Mouse (Mus musculus) neural tube, embryonic 14.5 days (tissue): Measurements from ENCODE around the gene Cyp39a1. TPM values are rescaled to one million over a fixed set of nuclear protein-coding genes. Genes with fewer than 3 reads are reported as not detected.

Source experiments
- ATAC-seq: fragments of 200-750 bp; cut with Nextera tagmentation; 2 replicates; pipeline ENCODE4 v1.8.0; 2017; ENCODE audit warnings: low read depth, mild to moderate bottlenecking, moderate TSS enrichment, moderate library complexity
- H3K27ac ChIP-seq: fragments of 300-500 bp; sonication (generic); 2 replicates; pipeline ENCODE4 v1.5.1; 2014; ENCODE audit warnings: low read depth, mild to moderate bottlenecking, control low read depth, low read length, moderate library complexity, mixed read lengths
- H3K27me3 ChIP-seq: fragments of 300-500 bp; sonication (generic); 2 replicates; pipeline ENCODE4 v1.6.1; 2014; ENCODE audit warnings: low read length; ENCODE audit not compliant: control insufficient read depth, insufficient read depth
- H3K36me3 ChIP-seq: fragments of 300-500 bp; sonication (generic); 2 replicates; pipeline ENCODE4 v1.6.1; 2014; ENCODE audit warnings: low read length, mixed read lengths; ENCODE audit not compliant: control insufficient read depth, insufficient read depth
- H3K4me1 ChIP-seq: fragments of 300-500 bp; sonication (generic); 2 replicates; pipeline ENCODE4 v1.6.1; 2014; ENCODE audit warnings: low read length; ENCODE audit not compliant: control insufficient read depth, insufficient read depth
- H3K4me2 ChIP-seq: fragments of 300-500 bp; sonication (generic); 2 replicates; pipeline ENCODE4 v1.6.1; 2014; ENCODE audit warnings: mild to moderate bottlenecking, low read depth, low read length, control low read depth
- H3K4me3 ChIP-seq: fragments of 300-500 bp; sonication (generic); 2 replicates; pipeline ENCODE4 v1.5.1; 2014; ENCODE audit warnings: low read depth, low read length, control low read depth, mixed read lengths
- H3K9ac ChIP-seq: fragments of 300-500 bp; sonication (generic); replicated peaks from 2 replicates; pipeline ENCODE4 v1.6.1; 2014; ENCODE audit warnings: low read depth, mild to moderate bottlenecking, control low read depth, low read length, mixed read lengths
- H3K9me3 ChIP-seq: fragments of 300-500 bp; sonication (generic); 2 replicates; pipeline ENCODE4 v1.6.1; 2016; ENCODE audit warnings: low read length; ENCODE audit not compliant: control insufficient read depth
- WGBS: fragments of 180-500 bp; shearing (Covaris S2); extraction: QIAGEN DNeasy Blood & Tissue Kit; methylation state at CpG from one replicate; pipeline ENCODE4 v1.1.7; 2014; 5-methylcytosine and 5-hydroxymethylcytosine counted together
- polyA plus RNA-seq: library from polyadenylated mRNA; unstranded; fragments of >200 nt; fragmentation: Nextera tagmentation; extraction: Ambion mirVana; gene quantifications from 2 replicates; pipeline ENCODE4 v1.2.1, GENCODE M21; 2014

Gene Cyp39a1
- polyA plus RNA-seq, 1 experiment from 2014 or later = 4.3 TPM

DNA sequence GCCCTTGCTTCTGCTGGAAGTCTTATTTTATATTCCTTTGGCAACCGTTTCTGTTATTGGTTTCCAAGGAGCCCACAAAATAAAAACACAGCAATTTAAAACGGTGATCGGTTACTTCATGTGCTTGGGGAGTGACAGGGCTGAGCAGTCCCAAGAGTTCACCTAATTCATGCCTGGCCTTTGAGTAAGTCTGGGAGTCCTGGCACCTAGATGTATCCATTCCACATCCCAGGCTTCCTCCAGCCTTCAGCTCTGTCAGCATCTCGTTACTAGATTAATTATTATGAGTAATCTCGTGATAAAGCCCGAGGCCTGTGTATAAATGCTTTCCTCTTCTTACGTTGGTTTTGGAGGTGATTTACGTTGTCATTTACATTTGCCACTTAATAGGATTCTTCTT lies 64.1 kb downstream of the Cyp39a1 start:
- Histone ChIP-seq H3K9me3 (no peaks in the 10 kb centered on the region), H3K4me1 (no peaks in the 10 kb centered on the region), H3K27me3 (no peaks in the 10 kb centered on the region), H3K4me3 (no peak overlapping the region), H3K9ac (no peak overlapping the region), H3K36me3 (no peaks in the 10 kb centered on the region), H3K4me2 (no peak overlapping the region), H3K27ac (no peak overlapping the region)
- ATAC-seq = no peak
- 68% methylated on average over 8 of the region's 8 CpGs for WGBS

DNA sequence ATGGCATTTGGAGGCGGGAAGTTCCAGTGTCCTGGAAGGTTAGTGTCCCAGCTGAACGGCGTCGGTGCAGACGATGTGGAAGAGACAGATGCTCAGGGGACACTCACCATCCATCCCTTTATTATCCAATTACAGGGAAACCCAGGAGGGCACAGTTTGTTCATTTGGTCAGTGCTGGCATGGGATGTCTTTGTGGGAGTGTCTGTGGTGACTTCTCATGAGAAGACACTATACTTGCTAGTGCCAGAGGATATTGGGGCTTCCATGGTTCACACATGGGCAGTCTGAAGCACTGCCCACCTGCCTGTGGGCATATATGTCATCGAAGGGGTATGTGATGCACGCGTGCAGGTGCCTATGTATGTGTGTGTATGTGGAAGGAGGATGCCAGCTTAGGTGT lies 64.8 kb downstream of the Cyp39a1 start:
- H3K9me3 ChIP-seq = no peaks in the 10 kb centered on the region
- ATAC-seq = no peak
- no peaks in the 10 kb centered on the region for H3K27me3 ChIP-seq
- 93% methylated on average over 8 of the region's 8 CpGs for WGBS
- H3K9ac ChIP-seq = no peak overlapping the region
- no peaks in the 10 kb centered on the region for H3K36me3 ChIP-seq
- no peaks in the 10 kb centered on the region for H3K4me1 ChIP-seq
- no peak overlapping the region for H3K4me3 ChIP-seq
- no peak overlapping the region for H3K27ac ChIP-seq
- no peak overlapping the region for H3K4me2 ChIP-seq

DNA sequence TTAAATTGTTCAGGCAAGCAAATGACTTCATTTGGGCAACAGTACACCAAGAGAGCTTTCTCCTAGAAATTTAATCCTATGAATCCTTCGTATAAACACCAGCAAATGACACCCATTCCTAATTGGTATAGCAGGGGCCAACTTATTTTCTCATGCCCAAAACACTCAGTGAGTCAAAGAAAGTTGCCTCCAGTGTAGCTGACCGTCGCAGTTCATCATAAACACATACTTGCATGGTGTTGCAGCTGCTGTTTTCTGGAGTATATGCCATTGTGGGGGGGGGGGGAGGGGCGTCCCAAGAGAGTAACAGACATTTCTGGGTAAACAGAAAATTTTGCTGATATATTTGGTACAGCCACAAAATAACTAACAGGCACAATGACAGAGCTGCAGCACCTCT lies 67.0 kb downstream of the Cyp39a1 start:
- Histone ChIP-seq H3K27me3 (no peaks in the 10 kb centered on the region), H3K36me3 (no peaks in the 10 kb centered on the region), H3K27ac (no peak overlapping the region), H3K9me3 (no peaks in the 10 kb centered on the region), H3K4me3 (no peak overlapping the region), H3K9ac (no peak overlapping the region), H3K4me2 (no peak overlapping the region), H3K4me1 (no peaks in the 10 kb centered on the region)
- WGBS = 87% methylated on average over 4 of the region's 4 CpGs
- ATAC-seq = no peak

DNA sequence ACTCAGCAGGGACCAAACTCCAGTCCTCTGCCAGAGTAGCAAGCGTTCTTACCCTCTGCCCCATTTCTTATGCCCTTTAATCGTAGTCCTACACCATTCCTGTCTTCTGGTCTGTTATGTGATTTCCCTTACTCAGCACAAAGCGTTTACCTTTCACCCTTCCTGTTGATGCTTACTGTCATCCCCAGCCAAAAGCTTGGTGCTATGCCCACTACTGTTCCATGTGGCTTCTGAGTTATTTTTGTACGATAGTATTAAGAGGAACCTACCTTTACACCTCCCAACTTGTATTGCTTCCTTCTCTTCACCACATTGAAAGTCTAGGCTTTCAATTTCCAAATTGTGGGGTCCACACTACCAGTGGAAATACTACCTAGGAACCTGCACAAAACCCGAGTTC lies 76.7 kb downstream of the Cyp39a1 start:
- H3K36me3 ChIP-seq = no peaks in the 10 kb centered on the region
- H3K9ac ChIP-seq = no peak overlapping the region
- 91% methylated on average over 5 of the region's 5 CpGs for WGBS
- no peak overlapping the region for H3K27ac ChIP-seq
- no peaks in the 10 kb centered on the region; the same call in 1 of the 2 replicates for H3K9me3 ChIP-seq
- no peak overlapping the region for H3K4me3 ChIP-seq
- no peak for ATAC-seq
- H3K4me2 ChIP-seq = no peak overlapping the region
- no peaks in the 10 kb centered on the region for H3K4me1 ChIP-seq
- H3K27me3 ChIP-seq = no peaks in the 10 kb centered on the region

DNA sequence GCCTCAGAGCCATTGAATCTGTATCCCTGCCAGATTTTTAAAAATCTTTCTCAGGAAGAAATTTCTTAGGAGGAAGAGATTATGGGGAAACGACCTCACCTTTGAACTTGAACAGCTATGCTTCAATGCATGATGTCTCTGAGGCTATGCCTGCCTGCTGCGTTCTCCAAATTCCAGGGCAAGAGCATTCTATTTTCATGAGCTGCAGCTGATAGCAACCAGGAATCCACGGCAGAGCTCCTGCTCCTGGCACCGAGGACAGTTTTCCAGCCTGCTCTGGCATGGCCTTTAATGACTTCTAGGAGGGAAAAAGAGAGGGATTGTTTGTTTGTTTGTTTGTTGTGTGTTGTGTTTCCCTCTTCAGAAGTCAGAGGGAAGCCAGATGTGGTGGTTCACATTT lies 77.2 kb downstream of the Cyp39a1 start:
- Histone ChIP-seq H3K9me3 (no peaks in the 10 kb centered on the region; the same call in 1 of the 2 replicates), H3K27me3 (no peaks in the 10 kb centered on the region), H3K36me3 (no peaks in the 10 kb centered on the region), H3K4me1 (no peaks in the 10 kb centered on the region), H3K4me2 (no peak overlapping the region), H3K4me3 (no peak overlapping the region), H3K27ac (no peak overlapping the region), H3K9ac (no peak overlapping the region)
- no peak for ATAC-seq
- WGBS = 74% methylated on average over 4 of the region's 4 CpGs

DNA sequence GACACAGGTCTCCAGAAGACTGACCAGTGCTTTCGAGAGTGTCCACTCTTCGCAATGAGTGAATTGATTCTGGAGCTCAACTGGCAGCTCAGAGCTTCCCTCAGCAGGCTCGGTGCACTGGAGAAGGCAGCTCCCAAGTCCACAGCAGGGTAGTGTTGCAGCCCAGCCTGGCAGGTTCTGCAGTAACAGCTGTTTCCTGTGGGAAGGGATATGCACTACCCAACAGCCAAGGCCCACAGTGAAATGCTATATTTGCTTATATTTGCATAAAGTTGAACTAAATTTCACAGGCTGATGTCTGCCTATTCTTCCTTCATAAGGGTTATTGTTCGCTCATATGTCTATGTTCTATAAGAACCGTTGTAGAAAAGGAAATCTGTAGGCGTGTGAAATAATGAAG lies 83.9 kb downstream of the Cyp39a1 start:
- H3K36me3 ChIP-seq = no peaks in the 10 kb centered on the region
- H3K27me3 ChIP-seq = no peaks in the 10 kb centered on the region
- H3K4me3 ChIP-seq = no peak overlapping the region
- ATAC-seq = no peak
- no peaks in the 10 kb centered on the region for H3K9me3 ChIP-seq
- H3K4me2 ChIP-seq = no peak overlapping the region
- H3K27ac ChIP-seq = no peak overlapping the region
- H3K4me1 ChIP-seq = no peaks in the 10 kb centered on the region
- WGBS = 93% methylated on average over 6 of the region's 6 CpGs
- H3K9ac ChIP-seq = no peak overlapping the region

DNA sequence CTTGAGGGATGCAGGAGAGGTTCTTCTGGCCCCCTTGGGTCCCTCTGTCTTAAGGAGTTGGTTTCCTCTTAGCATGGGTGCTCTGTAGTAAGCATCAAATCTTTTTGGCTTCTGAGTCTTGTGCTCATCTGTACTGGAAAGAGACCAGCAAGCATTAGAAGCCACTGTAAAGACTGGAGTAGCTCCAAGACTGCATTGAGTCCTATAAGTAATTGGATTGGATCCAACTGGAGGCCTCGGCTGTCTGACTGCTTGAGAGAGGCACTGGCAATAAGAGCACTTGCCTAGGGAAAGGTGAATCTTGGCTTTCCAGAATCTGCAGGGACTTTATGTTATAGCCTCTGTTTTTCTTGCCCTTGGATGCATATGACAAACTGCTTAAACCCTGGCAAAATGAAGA lies 85.6 kb downstream of the Cyp39a1 start:
- H3K9ac ChIP-seq = no peak overlapping the region
- H3K36me3 ChIP-seq = no peaks in the 10 kb centered on the region
- no peaks in the 10 kb centered on the region for H3K27me3 ChIP-seq
- WGBS = 63% methylated on average over 1 of the region's 1 CpGs
- H3K9me3 ChIP-seq = no peaks in the 10 kb centered on the region
- H3K4me1 ChIP-seq = no peaks in the 10 kb centered on the region
- no peak for ATAC-seq
- H3K4me3 ChIP-seq = no peak overlapping the region
- H3K4me2 ChIP-seq = no peak overlapping the region
- no peak overlapping the region for H3K27ac ChIP-seq

DNA sequence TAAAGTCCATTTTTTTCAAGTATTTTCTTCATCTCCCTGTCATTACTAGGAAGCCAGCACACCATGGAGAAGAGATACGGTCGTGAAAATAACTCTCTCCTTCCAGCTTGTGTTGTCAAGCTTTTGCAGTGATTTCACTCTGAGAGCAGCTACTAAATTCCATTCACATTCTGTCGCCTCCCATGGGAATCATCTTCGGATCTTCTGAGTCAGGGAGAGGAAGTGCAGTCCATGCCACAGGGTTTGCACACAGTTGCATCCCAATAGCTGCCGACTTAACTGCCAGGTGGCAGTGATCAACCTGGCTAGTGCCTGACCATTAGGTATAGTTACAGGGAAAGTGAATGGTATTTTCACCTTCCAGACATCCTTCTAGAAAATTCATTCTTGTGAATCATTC lies 87.5 kb downstream of the Cyp39a1 start:
- no peaks in the 10 kb centered on the region for H3K36me3 ChIP-seq
- no peak overlapping the region for H3K27ac ChIP-seq
- 71% methylated on average over 5 of the region's 5 CpGs for WGBS
- H3K9ac ChIP-seq = no peak overlapping the region
- H3K4me1 ChIP-seq = no peaks in the 10 kb centered on the region
- no peaks in the 10 kb centered on the region for H3K9me3 ChIP-seq
- H3K4me3 ChIP-seq = no peak overlapping the region
- no peak overlapping the region for H3K4me2 ChIP-seq
- no peaks in the 10 kb centered on the region for H3K27me3 ChIP-seq
- no peak for ATAC-seq

DNA sequence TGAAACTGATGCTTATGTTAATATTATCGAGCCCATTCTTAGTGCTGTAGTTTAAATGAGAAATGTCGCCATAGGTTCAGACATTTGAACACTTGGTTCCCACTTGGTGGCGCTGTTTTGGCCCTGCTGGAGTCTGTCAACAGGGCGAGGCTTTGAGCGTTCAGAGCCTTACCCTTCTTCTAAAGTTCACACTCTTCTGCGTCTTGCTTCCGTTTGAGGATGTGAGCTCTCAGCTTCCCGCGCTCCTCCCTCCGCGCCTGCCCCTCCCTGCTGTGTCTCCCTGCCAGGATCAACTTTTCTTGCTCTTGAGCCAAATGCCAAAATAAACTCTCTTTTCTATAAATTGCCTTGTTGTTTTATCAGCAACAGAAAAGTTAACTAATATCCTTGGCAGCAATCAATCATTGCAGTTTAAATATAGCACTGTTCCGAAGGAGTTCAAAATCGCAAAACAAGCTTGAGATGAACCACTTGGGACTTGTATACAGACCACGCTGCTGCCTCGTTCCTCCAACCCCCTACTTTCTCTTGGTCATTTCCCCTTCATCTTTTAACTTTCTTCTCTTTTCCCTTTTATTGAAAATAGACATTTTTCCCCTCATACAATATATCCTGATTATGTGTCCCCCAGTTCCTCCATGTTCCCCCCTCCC lies 91.5 kb downstream of the Cyp39a1 start:
- Histone ChIP-seq H3K27me3 (no peaks in the 10 kb centered on the region), H3K4me1 (no peaks in the 10 kb centered on the region), H3K4me2 (no peak overlapping the region), H3K36me3 (no peaks in the 10 kb centered on the region), H3K27ac (no peak overlapping the region), H3K4me3 (no peak overlapping the region), H3K9ac (no peak overlapping the region), H3K9me3 (no peaks in the 10 kb centered on the region)
- 67% methylated on average over 15 of the region's 15 CpGs for WGBS
- ATAC-seq = no peak
